Mouse (Mus musculus) bone marrow, adult 2 months (tissue): Measurements from ENCODE around the gene Tfcp2.

Experiments used
- CTCF ChIP-seq: fragments of 200-500 bp; IDR thresholded peaks from 2 replicates; pipeline ENCODE4 v1.5.1; 2011; ENCODE audit warnings: low read length, control low read depth; ENCODE audit not compliant: control insufficient read depth, insufficient read depth
- POLR2A ChIP-seq: fragments of 200-500 bp; IDR thresholded peaks from 2 replicates; pipeline ENCODE4 v1.6.1; 2011; ENCODE audit warnings: low read depth, mild to moderate bottlenecking, control low read depth, low read length, borderline replicate concordance; ENCODE audit not compliant: control insufficient read depth

- peak; percentile 24; the same call in 1 of the 2 replicates for TF ChIP-seq CTCF
- no peak for TF ChIP-seq POLR2A
These were observed 93.8 kb downstream of the Tfcp2 start for GRCm38 (mm10) chr15:100458055-100458454.
